Mouse (Mus musculus) v-Abl transformed pro-B cells (cell line): ENCODE data around the gene H2afx.
"Not testable (repeated sequence)": the region's sequence is repeated elsewhere in the genome, so short reads cannot be mapped to it uniquely, and the experiment has no call there.

Experiments used
- in situ Hi-C, 2 experiments: fragments of 400-800 bp; cut with MboI; formaldehyde crosslinking; loops; one replicate each; pipeline ENCODE4 v1.15.1; 2025; ENCODE audit not compliant: unreplicated experiment in 2 of 2

H2afx gene

DNA sequence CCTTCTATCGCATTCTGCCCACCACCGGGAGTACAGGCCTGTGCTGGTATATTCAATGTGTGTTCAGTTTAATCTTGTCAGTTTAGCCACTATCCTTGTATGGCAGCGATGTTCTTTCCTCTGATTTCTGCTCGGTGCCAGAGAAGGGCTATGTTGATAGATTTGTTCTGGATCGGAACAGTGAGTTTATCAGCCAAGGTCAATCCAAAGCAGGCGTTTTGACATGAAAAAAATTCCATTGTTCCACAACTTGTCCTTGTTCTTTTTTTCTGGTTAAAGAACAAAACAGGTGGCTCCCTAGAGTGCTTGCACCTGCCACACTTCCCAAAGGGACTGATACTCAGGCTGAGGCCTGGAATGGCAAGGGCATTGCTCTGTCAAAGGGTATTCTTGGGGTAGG lies 41.6 kb downstream of the H2afx start:
- in situ Hi-C loops: no loop called here

GRCm38 (mm10) chr9:44377335-44377734 lies 42.8 kb downstream of the H2afx start:
- in situ Hi-C loops: not testable (repeated sequence)

GRCm38 (mm10) chr9:44378153-44378730 lies 43.7 kb downstream of the H2afx start:
- in situ Hi-C loops: no loop called here

DNA sequence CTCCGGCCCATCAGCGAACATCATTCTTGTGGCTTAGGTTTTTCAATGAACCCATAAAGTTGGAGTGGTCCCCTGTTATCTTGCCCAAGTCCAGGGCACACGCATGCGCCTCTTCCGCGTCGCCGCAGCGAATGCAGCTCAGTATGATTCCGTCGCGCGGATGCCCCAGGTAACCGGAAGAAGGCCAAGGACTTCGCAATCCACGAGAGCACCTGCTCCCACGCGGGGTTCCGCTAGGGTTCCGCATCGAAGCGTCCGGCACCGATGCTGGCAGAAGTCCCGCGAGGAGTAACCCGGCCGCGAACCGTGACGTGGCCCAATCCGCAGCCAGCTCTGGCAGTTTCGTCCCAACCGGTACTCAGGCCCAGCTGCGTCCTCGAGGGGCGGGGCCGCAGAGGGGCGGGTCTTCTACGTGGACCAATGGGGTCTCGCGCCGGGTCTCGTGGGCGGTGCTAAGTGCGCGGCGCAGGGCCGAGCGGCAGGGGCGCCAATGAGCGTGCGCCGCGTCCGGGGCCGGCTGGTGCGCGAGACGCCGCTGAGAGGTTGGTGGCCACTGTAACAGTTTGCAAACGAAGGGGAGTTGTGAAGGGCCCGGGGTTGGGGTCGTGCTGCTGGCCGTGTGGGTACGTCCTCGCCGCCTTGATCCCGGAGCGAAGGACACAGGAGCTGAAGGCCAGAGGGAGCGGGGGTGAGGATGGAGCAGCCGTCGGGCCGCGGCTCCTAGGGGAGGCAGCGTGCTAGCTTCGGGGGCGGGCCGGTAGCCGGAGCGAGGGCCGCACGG lies 44.8 kb downstream of the H2afx start, which contains the start of gene Hyou1:
Gene Hyou1, plus strand, starts transcription at position 437 of the 781 bp plus-strand sequence.
- in situ Hi-C loops: no loop called here

DNA sequence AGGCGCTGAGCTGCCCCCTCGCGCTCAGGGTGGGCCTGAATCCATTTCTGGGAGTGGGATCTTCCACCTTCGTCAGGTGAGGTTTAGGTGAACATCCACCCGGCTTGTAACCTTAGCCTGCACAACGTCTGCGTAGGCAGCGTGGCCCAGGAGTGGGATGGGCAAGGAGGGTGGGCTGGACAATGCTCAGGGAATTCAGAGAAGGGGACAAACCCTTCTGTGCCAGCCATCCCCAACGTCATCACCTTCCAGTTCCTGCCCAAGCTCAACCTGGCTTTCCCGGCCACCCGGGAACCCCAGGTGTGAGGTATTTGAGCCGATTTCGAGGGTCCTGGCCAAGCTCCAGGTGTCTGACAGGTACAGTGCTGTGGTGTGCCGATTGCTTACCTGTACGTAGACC lies 45.4 kb downstream of the H2afx start:
- in situ Hi-C loops: no loop called here

DNA sequence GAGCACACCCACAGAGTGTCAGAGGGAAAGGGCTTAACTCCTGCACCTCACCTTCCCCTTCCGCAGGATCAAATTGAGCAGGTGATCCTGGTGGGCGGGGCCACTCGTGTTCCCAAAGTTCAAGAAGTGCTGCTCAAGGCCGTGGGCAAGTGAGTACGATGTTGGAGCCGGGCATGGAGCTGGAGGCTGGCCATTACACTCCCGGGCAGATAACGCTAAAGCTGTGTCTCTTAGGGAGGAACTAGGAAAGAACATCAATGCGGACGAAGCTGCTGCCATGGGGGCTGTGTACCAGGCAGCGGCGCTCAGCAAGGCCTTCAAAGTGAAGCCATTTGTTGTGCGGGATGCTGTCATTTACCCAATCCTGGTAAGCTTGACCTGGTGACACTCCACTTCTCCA lies 50.1 kb downstream of the H2afx start:
- in situ Hi-C loops: no loop called here
